Mouse (Mus musculus) liver, embryonic 11.5 days (tissue): ENCODE data around the gene 4933415A04Rik. TPM values are rescaled to one million over a fixed set of nuclear protein-coding genes. Genes with fewer than 3 reads are reported as not detected.

ENCODE experiments used
- ATAC-seq: fragments of 200-750 bp; cut with Nextera tagmentation; replicated peaks from 2 replicates; pipeline ENCODE4 v1.8.0; 2017; ENCODE audit warnings: moderate number of reproducible peaks, mild to moderate bottlenecking, moderate TSS enrichment, moderate library complexity; ENCODE audit not compliant: low FRiP score
- DNase-seq: peaks from one replicate; pipeline ENCODE4 v3.0.0-alpha.2; 2017; ENCODE audit warnings: low spot score
- H3K27ac ChIP-seq: fragments of 300-500 bp; sonication (generic); 2 replicates; pipeline ENCODE4 v1.5.1; 2014; ENCODE audit warnings: mild to moderate bottlenecking, low read depth, low read length, control low read depth
- H3K27me3 ChIP-seq: fragments of 300-500 bp; sonication (generic); replicated peaks from 2 replicates; pipeline ENCODE4 v1.6.1; 2014; ENCODE audit warnings: low read length, mixed read lengths; ENCODE audit not compliant: control insufficient read depth, insufficient read depth
- H3K36me3 ChIP-seq: fragments of 300-500 bp; sonication (generic); 2 replicates; pipeline ENCODE4 v1.6.1; 2014; ENCODE audit warnings: mild to moderate bottlenecking, low read length, moderate library complexity, mixed read lengths; ENCODE audit not compliant: control insufficient read depth, insufficient read depth
- H3K4me1 ChIP-seq: fragments of 300-500 bp; sonication (generic); replicated peaks from 2 replicates; pipeline ENCODE4 v1.6.1; 2014; ENCODE audit warnings: low read length, mixed read lengths; ENCODE audit not compliant: control insufficient read depth, insufficient read depth
- H3K4me2 ChIP-seq: fragments of 300-500 bp; sonication (generic); 2 replicates; pipeline ENCODE4 v1.6.1; 2014; ENCODE audit warnings: mild to moderate bottlenecking, control low read depth, moderate library complexity
- H3K4me3 ChIP-seq: fragments of 300-500 bp; sonication (generic); 2 replicates; pipeline ENCODE4 v1.5.1; 2014; ENCODE audit warnings: low read depth, low read length, control low read depth
- H3K9ac ChIP-seq: fragments of 300-500 bp; sonication (generic); 2 replicates; pipeline ENCODE4 v1.6.1; 2014; ENCODE audit warnings: low read depth, low read length, control low read depth
- H3K9me3 ChIP-seq: fragments of 300-500 bp; sonication (generic); 2 replicates; pipeline ENCODE4 v1.6.1; 2016; ENCODE audit warnings: low read length, inconsistent platforms, mixed read lengths; ENCODE audit not compliant: control insufficient read depth
- WGBS: fragments of 180-500 bp; shearing (Covaris S2); extraction: QIAGEN DNeasy Blood & Tissue Kit; methylation state at CpG from one replicate; pipeline ENCODE4 v1.1.7; 2014; 5-methylcytosine and 5-hydroxymethylcytosine counted together
- polyA plus RNA-seq: library from polyadenylated mRNA; unstranded; fragments of >200 nt; fragmentation: Nextera tagmentation; extraction: Ambion mirVana; gene quantifications from 2 replicates; pipeline ENCODE4 v1.2.1, GENCODE M21; 2014

4933415A04Rik gene
- polyA plus RNA-seq, 1 experiment from 2014 or later = 2.7 TPM

GRCm38 (mm10) chr11:43585211-43586005 lies 1.4 kb upstream of the 4933415A04Rik start:
- Histone ChIP-seq H3K4me2 (no peak overlapping the region), H3K9me3 (no peaks in the 10 kb centered on the region), H3K27me3 (no peaks in the 10 kb centered on the region), H3K4me3 (no peak overlapping the region), H3K4me1 (no peaks in the 10 kb centered on the region), H3K36me3 (peaks cover 10% of the 10 kb centered on the region), H3K9ac (no peak overlapping the region), H3K27ac (no peak overlapping the region)
- 91% methylated on average over 22 of the region's 22 CpGs for WGBS
- ATAC-seq (no peak), DNase-seq (no peak)

- WGBS = 68% methylated on average over 6 of the region's 6 CpGs
- Histone ChIP-seq H3K4me2 (no peak overlapping the region), H3K9me3 (no peaks in the 10 kb centered on the region), H3K4me3 (no peak overlapping the region), H3K36me3 (peaks cover 8% of the 10 kb centered on the region), H3K9ac (no peak overlapping the region), H3K27ac (no peak overlapping the region), H3K4me1 (no peaks in the 10 kb centered on the region), H3K27me3 (no peaks in the 10 kb centered on the region)
- ATAC-seq = no peak
- DNase-seq = no peak
Observed at GRCm38 (mm10) chr11:43589530-43590072, 2.8 kb downstream of the 4933415A04Rik start.

GRCm38 (mm10) chr11:43601440-43601839 lies 14.6 kb downstream of the 4933415A04Rik start, which contains the start of gene Fabp6:
TSS of gene Fabp6 (minus strand) at chr11:43601540.
- ATAC-seq = no peak
- DNase-seq = no peak
- 74% methylated on average over 5 of the region's 5 CpGs for WGBS
- H3K9me3 ChIP-seq = no peaks in the 10 kb centered on the region
- H3K36me3 ChIP-seq = no peaks in the 10 kb centered on the region
- H3K4me2 ChIP-seq = no peak within 1 kb of the TSS
- no peak within 1 kb of the TSS for H3K9ac ChIP-seq
- no peak within 1 kb of the TSS for H3K27ac ChIP-seq
- no peaks in the 10 kb centered on the region for H3K4me1 ChIP-seq
- H3K27me3 ChIP-seq = no peaks in the 10 kb centered on the region
- no peak within 1 kb of the TSS for H3K4me3 ChIP-seq

- no peak overlapping the region for H3K4me3 ChIP-seq
- H3K27me3 ChIP-seq = no peaks in the 10 kb centered on the region
- no peaks in the 10 kb centered on the region for H3K9me3 ChIP-seq
- WGBS = 74% methylated on average over 2 of the region's 2 CpGs
- ATAC-seq = no peak
- H3K27ac ChIP-seq = no peak overlapping the region
- DNase-seq = no peak
- no peak overlapping the region for H3K9ac ChIP-seq
- no peaks in the 10 kb centered on the region for H3K4me1 ChIP-seq
- no peaks in the 10 kb centered on the region for H3K36me3 ChIP-seq
- H3K4me2 ChIP-seq = no peak overlapping the region
Observed at GRCm38 (mm10) chr11:43604207-43604606, 17.4 kb downstream of the 4933415A04Rik start.

GRCm38 (mm10) chr11:43604891-43605290 lies 18.1 kb downstream of the 4933415A04Rik start:
- Histone ChIP-seq H3K36me3 (no peaks in the 10 kb centered on the region), H3K9ac (no peak overlapping the region), H3K27ac (no peak overlapping the region; the same call in 1 of the 2 replicates), H3K4me1 (no peaks in the 10 kb centered on the region), H3K27me3 (no peaks in the 10 kb centered on the region), H3K4me2 (no peak overlapping the region), H3K4me3 (no peak overlapping the region), H3K9me3 (no peaks in the 10 kb centered on the region)
- 68% methylated on average over 6 of the region's 6 CpGs for WGBS
- no peak for ATAC-seq
- no peak for DNase-seq

GRCm38 (mm10) chr11:43605859-43606258 lies 19.0 kb downstream of the 4933415A04Rik start:
- no peak overlapping the region for H3K4me2 ChIP-seq
- H3K4me3 ChIP-seq = no peak overlapping the region
- ATAC-seq = no peak
- H3K36me3 ChIP-seq = no peaks in the 10 kb centered on the region
- WGBS = 82% methylated on average over 6 of the region's 6 CpGs
- H3K4me1 ChIP-seq = no peaks in the 10 kb centered on the region
- no peaks in the 10 kb centered on the region for H3K9me3 ChIP-seq
- H3K9ac ChIP-seq = no peak overlapping the region
- H3K27me3 ChIP-seq = no peaks in the 10 kb centered on the region
- H3K27ac ChIP-seq = no peak overlapping the region
- no peak for DNase-seq

- ATAC-seq (no peak), DNase-seq (no peak)
- 90% methylated on average over 3 of the region's 3 CpGs for WGBS
- Histone ChIP-seq H3K27me3 (no peaks in the 10 kb centered on the region), H3K4me2 (no peak overlapping the region), H3K4me1 (peaks cover 2% of the 10 kb centered on the region; the same call in 1 of the 2 replicates), H3K9ac (no peak overlapping the region), H3K9me3 (no peaks in the 10 kb centered on the region), H3K4me3 (no peak overlapping the region), H3K27ac (no peak overlapping the region), H3K36me3 (no peaks in the 10 kb centered on the region)
Observed at GRCm38 (mm10) chr11:43608440-43608839, 21.6 kb downstream of the 4933415A04Rik start.

GRCm38 (mm10) chr11:43610006-43610661 lies 23.3 kb downstream of the 4933415A04Rik start:
- no peak for ATAC-seq
- Histone ChIP-seq H3K27me3 (no peaks in the 10 kb centered on the region), H3K9ac (no peak overlapping the region), H3K4me1 (peaks cover 2% of the 10 kb centered on the region; the same call in 1 of the 2 replicates), H3K9me3 (no peaks in the 10 kb centered on the region), H3K4me3 (no peak overlapping the region), H3K27ac (no peak overlapping the region), H3K36me3 (no peaks in the 10 kb centered on the region), H3K4me2 (no peak overlapping the region)
- DNase-seq = no peak
- 74% methylated on average over 10 of the region's 10 CpGs for WGBS
